7 mouse cellular contexts compared by ENCODE assay signal in genomic region chr2:32342539-32343350, GRCm38 (mm10). TPM values are rescaled to one million over a fixed set of nuclear protein-coding genes. Genes with fewer than 3 reads are reported as not detected.
DNase-seq lines count a peak whose midpoint lies in the region; ATAC-seq and TF ChIP-seq lines count a peak whose summit lies in the region.

No protein-coding gene starts in this region.

- WGBS in lung, adult 2 months: 65% methylated on average over 6 of the region's 6 CpGs
- WGBS in hindbrain, embryonic 14.5 days: 69% methylated on average over 6 of the region's 6 CpGs
- WGBS in midbrain, embryonic 11.5 days: 70% methylated on average over 6 of the region's 6 CpGs

- peak; percentile 51 to 52 for DNase-seq in lung, adult 18-20 months
- no peak for DNase-seq in lung, adult 2 months
- DNase-seq in hindbrain, embryonic 14.5 days (ENCODE audit: low spot score): no peak
- DNase-seq in midbrain, embryonic 11.5 days (ENCODE audit: low spot score, missing footprints): no peak
- no peak for DNase-seq in B cell, adult 2 months

- no peak overlapping the region for H3K4me2 ChIP-seq in hindbrain, embryonic 14.5 days (replicated peaks)
- no peak overlapping the region for H3K4me2 ChIP-seq in midbrain, embryonic 11.5 days

- H3K27me3 ChIP-seq in hindbrain, embryonic 14.5 days (ENCODE audit: control insufficient read depth, insufficient read depth, low read length): no peaks in the 10 kb centered on the region
- H3K27me3 ChIP-seq in midbrain, embryonic 11.5 days (ENCODE audit: control insufficient read depth, insufficient read depth, low read length): no peaks in the 10 kb centered on the region

- no peaks in the 10 kb centered on the region for H3K9me3 ChIP-seq in hindbrain, embryonic 14.5 days (ENCODE audit: control insufficient read depth, low read length)
- H3K9me3 ChIP-seq in midbrain, embryonic 11.5 days (ENCODE audit: control insufficient read depth, low read length): no peaks in the 10 kb centered on the region

- peaks cover 37% of the 10 kb centered on the region for H3K36me3 ChIP-seq in hindbrain, embryonic 14.5 days (replicated peaks; ENCODE audit: control insufficient read depth, insufficient read depth)
- H3K36me3 ChIP-seq in midbrain, embryonic 11.5 days (ENCODE audit: control insufficient read depth, insufficient read depth, low read length): no peaks in the 10 kb centered on the region

- ATAC-seq in hindbrain, embryonic 14.5 days (ENCODE audit: low FRiP score): peak; percentile 54; the same call in 1 of the 2 replicates
- ATAC-seq in midbrain, embryonic 11.5 days (ENCODE audit: low FRiP score): 0 out of 2 replicates have a peak, but pooled peaks have one; percentile 38
- ATAC-seq in granulocyte monocyte progenitor cell, adult 5-6 weeks (replicated peaks; ENCODE audit: poor library complexity, severe bottlenecking): no peak

- no peak for TF ChIP-seq CTCF in lung, adult 2 months (IDR thresholded peaks at IDR 0.05; ENCODE audit: insufficient read depth, low read length)
- no peak for TF ChIP-seq CTCF in cortical plate, adult 2 months (IDR thresholded peaks at IDR 0.05; ENCODE audit: extremely low read depth, insufficient read depth, low read length)

- no peak for TF ChIP-seq POLR2A in lung, adult 2 months (IDR thresholded peaks at IDR 0.05; ENCODE audit: borderline replicate concordance, extremely low read depth, low read depth, low read length)
- peak; percentile 38; the same call in 1 of the 2 replicates for TF ChIP-seq POLR2A in cortical plate, adult 2 months (IDR thresholded peaks at IDR 0.05; ENCODE audit: extremely low read depth, insufficient read depth, low read length)

- no peak overlapping the region for H3K4me3 ChIP-seq in lung, adult 2 months (replicated peaks; ENCODE audit: extremely low read depth, low read depth, low read length)
- no peak overlapping the region for H3K4me3 ChIP-seq in cortical plate, adult 2 months (ENCODE audit: insufficient read depth, low read length)
- no peak overlapping the region for H3K4me3 ChIP-seq in hindbrain, embryonic 14.5 days (replicated peaks; ENCODE audit: low read length)
- H3K4me3 ChIP-seq in midbrain, embryonic 11.5 days (ENCODE audit: low read depth, low read length): no peak overlapping the region

- no peaks in the 10 kb centered on the region for H3K4me1 ChIP-seq in lung, adult 2 months (ENCODE audit: control insufficient read depth, insufficient read depth, low read length)
- peaks cover 18% of the 10 kb centered on the region for H3K4me1 ChIP-seq in cortical plate, adult 2 months (ENCODE audit: control insufficient read depth, insufficient read depth, low read length)
- H3K4me1 ChIP-seq in hindbrain, embryonic 14.5 days (replicated peaks; ENCODE audit: control insufficient read depth, insufficient read depth, low read length): peaks cover 13% of the 10 kb centered on the region
- H3K4me1 ChIP-seq in midbrain, embryonic 11.5 days (ENCODE audit: control insufficient read depth, insufficient read depth, low read length): no peaks in the 10 kb centered on the region

- peak overlapping the region; percentile 44 for H3K27ac ChIP-seq in cortical plate, adult 2 months (ENCODE audit: insufficient read depth, low read length)
- H3K27ac ChIP-seq in hindbrain, embryonic 14.5 days: no peak overlapping the region
- no peak overlapping the region for H3K27ac ChIP-seq in midbrain, embryonic 11.5 days (ENCODE audit: low read depth, low read length)

- no peak overlapping the region; the same call in 1 of the 2 replicates for H3K9ac ChIP-seq in hindbrain, embryonic 14.5 days
- H3K9ac ChIP-seq in midbrain, embryonic 11.5 days (ENCODE audit: low read length): no peak overlapping the region; the same call in 1 of the 2 replicates

RNA-seq across cellular contexts. Expression of gene Ciz1, which starts 9.4 kb away (rescaled TPM):
- 237 and 245 TPM in 2 replicates for polyA plus RNA-seq in lung, adult 2 months (2012; rRNA removed)
- polyA plus RNA-seq in cortical plate, adult 2 months (2012; rRNA removed): 171 and 184 TPM in 2 replicates
- polyA plus RNA-seq in hindbrain, embryonic 14.5 days (2014; fragmentation: Nextera tagmentation; extraction: Ambion mirVana): 47.5 and 49.1 TPM in 2 replicates
- 43.1 and 46.9 TPM in 2 replicates for polyA plus RNA-seq in midbrain, embryonic 11.5 days (2014; fragmentation: Nextera tagmentation; extraction: Ambion mirVana)
- total RNA-seq in granulocyte monocyte progenitor cell, adult 5-6 weeks (2014; fragmentation: Nextera tagmentation): 80.5 and 92.0 TPM in 2 replicates
- total RNA-seq in granulocyte monocyte progenitor cell, adult 5-6 weeks (2017): 50.8 and 52.0 TPM in 2 replicates

RNA-seq across cellular contexts. Expression of gene Dnm1, which starts 10.4 kb away (rescaled TPM):
- 44.0 and 60.3 TPM in 2 replicates for polyA plus RNA-seq in lung, adult 2 months (2012; rRNA removed)
- 1,325 and 1,395 TPM in 2 replicates for polyA plus RNA-seq in cortical plate, adult 2 months (2012; rRNA removed)
- polyA plus RNA-seq in hindbrain, embryonic 14.5 days (2014; fragmentation: Nextera tagmentation; extraction: Ambion mirVana): 123 and 132 TPM in 2 replicates
- polyA plus RNA-seq in midbrain, embryonic 11.5 days (2014; fragmentation: Nextera tagmentation; extraction: Ambion mirVana): 12.9 and 13.8 TPM in 2 replicates
- 0.85 TPM in 1 of 2 replicates, not detected in the other for total RNA-seq in granulocyte monocyte progenitor cell, adult 5-6 weeks (2014; fragmentation: Nextera tagmentation)
- not detected in 2 replicates for total RNA-seq in granulocyte monocyte progenitor cell, adult 5-6 weeks (2017)

RNA-seq across cellular contexts. Expression of gene 1110008P14Rik, which starts 39.0 kb away (rescaled TPM):
- 170 and 173 TPM in 2 replicates for polyA plus RNA-seq in lung, adult 2 months (2012; rRNA removed)
- 931 and 1,007 TPM in 2 replicates for polyA plus RNA-seq in cortical plate, adult 2 months (2012; rRNA removed)
- 170 and 175 TPM in 2 replicates for polyA plus RNA-seq in hindbrain, embryonic 14.5 days (2014; fragmentation: Nextera tagmentation; extraction: Ambion mirVana)
- 46.4 and 49.4 TPM in 2 replicates for polyA plus RNA-seq in midbrain, embryonic 11.5 days (2014; fragmentation: Nextera tagmentation; extraction: Ambion mirVana)
- total RNA-seq in granulocyte monocyte progenitor cell, adult 5-6 weeks (2014; fragmentation: Nextera tagmentation): 11.7 and 20.7 TPM in 2 replicates
- 5.5 and 11.2 TPM in 2 replicates for total RNA-seq in granulocyte monocyte progenitor cell, adult 5-6 weeks (2017)

RNA-seq across cellular contexts. Expression of gene Lcn2, which starts 45.3 kb away (rescaled TPM):
- 193 and 242 TPM in 2 replicates for polyA plus RNA-seq in lung, adult 2 months (2012; rRNA removed)
- polyA plus RNA-seq in cortical plate, adult 2 months (2012; rRNA removed): 0.25 and 0.58 TPM in 2 replicates
- polyA plus RNA-seq in hindbrain, embryonic 14.5 days (2014; fragmentation: Nextera tagmentation; extraction: Ambion mirVana): 0.78 and 1.3 TPM in 2 replicates
- 0.30 TPM in 1 of 2 replicates, not detected in the other for polyA plus RNA-seq in midbrain, embryonic 11.5 days (2014; fragmentation: Nextera tagmentation; extraction: Ambion mirVana)
- total RNA-seq in granulocyte monocyte progenitor cell, adult 5-6 weeks (2014; fragmentation: Nextera tagmentation): 24.8 and 50.9 TPM in 2 replicates
- 51.1 and 62.2 TPM in 2 replicates for total RNA-seq in granulocyte monocyte progenitor cell, adult 5-6 weeks (2017)

RNA-seq across cellular contexts. Expression of gene Ptges2, which starts 53.0 kb away (rescaled TPM):
- polyA plus RNA-seq in lung, adult 2 months (2012; rRNA removed): 14.7 and 23.8 TPM in 2 replicates
- 57.9 and 63.4 TPM in 2 replicates for polyA plus RNA-seq in cortical plate, adult 2 months (2012; rRNA removed)
- 58.1 and 58.9 TPM in 2 replicates for polyA plus RNA-seq in hindbrain, embryonic 14.5 days (2014; fragmentation: Nextera tagmentation; extraction: Ambion mirVana)
- 24.7 and 25.4 TPM in 2 replicates for polyA plus RNA-seq in midbrain, embryonic 11.5 days (2014; fragmentation: Nextera tagmentation; extraction: Ambion mirVana)
- 17.8 and 32.2 TPM in 2 replicates for total RNA-seq in granulocyte monocyte progenitor cell, adult 5-6 weeks (2014; fragmentation: Nextera tagmentation)
- 15.2 and 23.4 TPM in 2 replicates for total RNA-seq in granulocyte monocyte progenitor cell, adult 5-6 weeks (2017)

Comparison
In these comparisons a context has a peak if more than half of its experiments do, and no peak if none do; other contexts are left out.
1. DNase-seq: peak in lung, adult 18-20 months (2 of 2); none in lung, adult 2 months (single experiment), hindbrain, embryonic 14.5 days (single experiment), midbrain, embryonic 11.5 days (single experiment) and B cell, adult 2 months (0 of 2).